Mouse (Mus musculus): Measurements from ENCODE around the gene Ccser1.
"Not testable (repeated sequence)": the region's sequence is repeated elsewhere in the genome, so short reads cannot be mapped to it uniquely, and the experiment has no call there.

The Ccser1 gene

GRCm38 (mm10) chr6:62044454-62044853 lies 864.3 kb downstream of the Ccser1 start:
- no peak for DNase-seq (ENCODE audit: low spot score)

GRCm38 (mm10) chr6:62045042-62045441 lies 864.9 kb downstream of the Ccser1 start:
- not testable (repeated sequence) for DNase-seq (ENCODE audit: low spot score)

DNA sequence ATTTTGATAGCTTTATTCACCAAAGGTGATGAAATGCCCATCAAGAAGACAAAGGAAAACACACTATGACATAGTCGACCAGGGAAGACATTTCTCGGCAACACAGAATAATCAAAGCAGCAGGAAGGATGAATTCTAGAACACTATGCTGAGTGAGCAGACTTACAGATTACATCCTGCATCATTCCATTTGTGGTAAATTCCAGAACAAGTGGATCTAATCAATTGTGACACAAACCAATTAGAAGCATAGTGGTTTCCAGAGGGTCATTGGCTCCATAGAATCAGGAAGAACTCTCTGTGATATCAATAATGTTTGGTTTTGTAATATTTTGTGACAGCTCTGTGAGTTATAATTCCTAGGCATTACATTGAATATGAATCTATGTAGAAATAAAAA lies 875.2 kb downstream of the Ccser1 start:
- no peak for DNase-seq (ENCODE audit: low spot score)

- DNase-seq (ENCODE audit: low spot score) = no peak
Observed at GRCm38 (mm10) chr6:62066363-62067023, 886.4 kb downstream of the Ccser1 start.

GRCm38 (mm10) chr6:62067024-62067380 lies 886.9 kb downstream of the Ccser1 start:
- DNase-seq (ENCODE audit: low spot score) = no peak

GRCm38 (mm10) chr6:62105464-62105863 lies 925.3 kb downstream of the Ccser1 start:
- DNase-seq (ENCODE audit: low spot score) = no peak

- DNase-seq (ENCODE audit: low spot score) = no peak
Observed at GRCm38 (mm10) chr6:62132531-62132930, 952.4 kb downstream of the Ccser1 start.

GRCm38 (mm10) chr6:62160320-62160719 lies 980.2 kb downstream of the Ccser1 start:
- no peak for DNase-seq (ENCODE audit: low spot score)

- DNase-seq (ENCODE audit: low spot score) = no peak
Observed at GRCm38 (mm10) chr6:62162596-62162995, 982.5 kb downstream of the Ccser1 start.

GRCm38 (mm10) chr6:62163826-62164225 lies 983.7 kb downstream of the Ccser1 start:
- DNase-seq (ENCODE audit: low spot score) = no peak

DNA sequence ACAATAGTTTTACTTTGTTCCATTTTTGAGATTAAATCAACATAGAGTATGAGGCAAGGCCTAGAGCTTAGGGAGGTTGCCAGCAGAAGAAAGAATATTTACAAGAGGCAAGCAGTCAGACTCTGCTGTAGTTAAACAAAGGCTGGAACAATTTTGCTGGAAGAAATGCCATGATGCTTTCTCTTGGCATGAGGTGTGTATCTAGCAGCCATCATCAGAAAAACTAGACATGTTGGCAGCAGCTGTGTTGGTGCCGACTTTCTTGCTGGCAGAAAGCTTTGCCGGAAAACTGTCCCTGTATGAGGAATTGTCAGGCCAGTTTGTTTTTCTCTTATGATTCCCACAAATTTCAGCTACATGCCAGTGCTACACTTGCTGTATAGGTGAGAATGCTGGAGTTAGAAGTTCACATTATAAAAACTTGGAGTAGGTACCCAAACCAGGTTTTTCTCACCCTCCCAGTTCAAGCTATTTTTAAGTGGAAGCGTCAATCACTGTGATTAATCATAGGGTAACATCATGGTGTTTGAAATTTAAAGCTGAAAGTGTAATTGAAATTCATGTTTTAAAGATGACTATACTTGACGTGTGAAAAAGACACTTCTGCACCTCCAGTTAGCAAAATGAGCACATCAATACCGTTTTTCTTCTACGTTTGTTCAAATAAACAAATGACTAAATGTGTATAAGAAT lies 1016.5 kb downstream of the Ccser1 start:
- no peak for DNase-seq (ENCODE audit: low spot score)

GRCm38 (mm10) chr6:62198768-62199167 lies 1018.6 kb downstream of the Ccser1 start:
- DNase-seq (ENCODE audit: low spot score) = no peak

DNA sequence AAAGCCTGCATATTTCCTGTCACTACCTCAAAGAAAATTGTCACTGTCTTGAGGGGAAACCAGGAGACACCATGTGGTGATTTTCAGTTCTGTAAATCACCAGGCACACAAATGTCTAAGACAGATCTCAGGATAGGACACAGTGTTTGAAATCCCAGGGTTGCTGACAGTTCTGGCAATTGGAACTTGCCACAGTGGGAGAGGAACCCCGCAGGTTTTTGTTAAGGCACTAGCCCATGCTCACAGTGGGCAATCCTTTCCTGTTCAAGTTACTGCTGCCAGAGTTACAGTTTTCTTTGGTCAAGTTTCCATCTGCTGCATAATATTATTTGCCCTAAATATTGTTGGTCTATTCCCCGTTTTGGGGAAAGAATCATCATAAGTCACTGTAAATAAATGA lies 1024.9 kb downstream of the Ccser1 start:
- no peak for DNase-seq (ENCODE audit: low spot score)

DNA sequence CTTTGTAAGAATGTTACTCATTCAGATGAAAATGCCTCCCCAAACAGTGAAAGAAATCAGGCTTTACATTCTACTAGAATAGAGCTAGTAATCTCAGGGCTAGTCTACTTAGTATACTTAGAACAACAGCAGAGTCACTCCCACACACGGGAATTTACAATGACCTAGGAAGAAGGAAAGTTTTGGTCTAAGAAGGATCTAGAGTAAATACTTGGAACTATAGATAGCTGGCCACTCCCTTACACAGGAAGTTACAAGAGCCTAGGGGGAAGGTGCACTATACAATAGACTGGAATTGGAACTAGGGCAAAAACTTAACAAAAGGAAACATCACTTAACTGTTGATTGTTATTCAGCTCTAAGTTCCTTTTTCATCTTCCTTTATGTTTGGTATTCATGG lies 1041.7 kb downstream of the Ccser1 start:
- no peak for DNase-seq (ENCODE audit: low spot score)

DNA sequence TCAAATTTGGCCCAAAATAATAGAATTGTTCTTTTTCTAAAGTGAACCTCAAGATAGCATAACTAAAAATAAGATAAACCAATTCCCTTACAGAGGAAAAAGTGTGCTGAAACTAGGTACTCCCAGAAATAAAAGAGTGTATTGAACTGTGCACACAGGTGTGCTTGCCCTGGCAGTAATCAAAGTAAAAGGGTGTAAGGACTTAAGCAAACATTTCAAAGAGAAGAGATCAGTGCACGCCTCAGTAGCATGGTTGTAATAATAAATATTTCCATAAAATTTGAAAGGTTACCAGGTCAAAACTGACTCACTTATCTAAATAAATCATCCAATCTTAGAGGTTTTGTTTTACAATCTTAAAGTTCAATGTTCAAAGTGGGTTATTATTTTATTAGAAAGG lies 1083.8 kb downstream of the Ccser1 start:
- no peak for DNase-seq (ENCODE audit: low spot score)

- DNase-seq (ENCODE audit: low spot score) = no peak
Observed at GRCm38 (mm10) chr6:62264525-62264924, 1084.4 kb downstream of the Ccser1 start.

- no peak for DNase-seq (ENCODE audit: low spot score)
Observed at GRCm38 (mm10) chr6:62281256-62281655, 1101.1 kb downstream of the Ccser1 start.

- DNase-seq (ENCODE audit: low spot score) = no peak
Observed at GRCm38 (mm10) chr6:62301576-62302312, 1121.6 kb downstream of the Ccser1 start.

DNA sequence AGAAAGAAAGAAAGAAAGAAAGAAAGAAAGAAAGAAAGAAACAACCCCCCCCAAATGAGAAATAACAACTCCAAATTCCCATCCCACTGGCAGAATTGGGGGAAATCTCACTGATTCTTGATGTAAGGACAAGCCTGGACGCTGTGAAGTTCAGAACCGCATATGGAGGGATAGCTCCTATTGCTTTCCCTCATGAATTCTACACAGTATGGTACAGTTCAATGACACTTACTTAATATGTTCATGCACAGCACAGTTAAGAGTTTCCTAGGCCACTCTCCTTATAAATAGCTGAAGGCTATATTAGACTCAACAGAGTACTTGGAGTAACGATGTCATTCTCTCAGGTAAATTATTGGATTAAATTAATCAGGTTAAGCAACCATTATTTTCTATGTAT lies 1138.5 kb downstream of the Ccser1 start:
- no peak for DNase-seq (ENCODE audit: low spot score)

DNA sequence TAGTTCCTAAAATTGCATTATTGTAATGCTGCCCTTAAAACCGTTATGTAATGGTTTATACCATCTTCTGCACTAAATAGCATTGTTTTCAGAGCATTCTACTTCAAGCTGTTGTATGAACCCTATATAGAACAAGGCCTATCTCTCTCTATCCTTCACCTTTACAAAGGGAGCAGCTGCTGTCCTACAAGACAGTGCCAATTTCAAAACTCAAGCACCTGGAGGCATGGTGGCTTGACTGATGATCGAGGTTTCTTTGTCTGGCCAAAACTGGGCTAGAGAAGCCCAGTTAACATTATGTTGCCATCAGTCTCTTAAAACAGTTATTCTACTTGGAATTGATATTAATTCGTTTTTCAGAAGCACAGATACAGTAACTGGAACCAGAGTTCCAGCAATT lies 1160.2 kb downstream of the Ccser1 start:
- DNase-seq (ENCODE audit: low spot score) = no peak

DNA sequence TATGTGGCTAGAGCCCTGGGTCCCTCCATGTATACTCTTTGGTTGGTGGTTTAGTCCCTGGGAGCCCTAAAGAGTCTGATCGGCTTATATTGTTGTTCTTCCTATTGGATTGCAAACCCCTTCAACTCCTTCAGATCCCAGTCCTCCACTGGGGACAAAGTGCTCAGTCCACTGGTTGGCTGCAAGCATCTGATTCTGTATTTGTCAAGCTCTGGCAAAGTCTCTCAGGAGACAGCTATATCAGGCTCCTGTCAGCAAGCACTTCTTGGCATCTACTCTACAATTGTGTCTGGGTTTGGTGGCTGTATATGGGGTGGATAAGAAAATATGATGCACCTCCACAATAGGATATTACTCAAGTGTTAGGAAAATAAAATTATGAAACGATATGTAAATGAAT lies 1187.7 kb downstream of the Ccser1 start:
- no peak for DNase-seq (ENCODE audit: low spot score)

Data from testis, postnatal 14 days (tissue).